Mouse (Mus musculus) testis, postnatal 10 days (tissue): ENCODE data around the gene Spred2.

Source experiments
- DNase-seq: peaks from one replicate; pipeline ENCODE4 v3.0.0; 2021; ENCODE audit warnings: low spot score

Spred2 gene

GRCm38 (mm10) chr11:19925976-19926842 is 2.0 kb downstream of the Spred2 start:
- peak; percentile 64 for DNase-seq

GRCm38 (mm10) chr11:19926843-19927120 is 2.6 kb downstream of the Spred2 start:
- no peak for DNase-seq

GRCm38 (mm10) chr11:19928633-19929032 is 4.5 kb downstream of the Spred2 start:
- DNase-seq: no peak

GRCm38 (mm10) chr11:19929087-19929865 is 5.1 kb downstream of the Spred2 start:
- no peak for DNase-seq

- DNase-seq: no peak
Observed at GRCm38 (mm10) chr11:19931569-19932230, 7.5 kb downstream of the Spred2 start.

GRCm38 (mm10) chr11:19932983-19933511 is 8.9 kb downstream of the Spred2 start:
- no peak for DNase-seq

GRCm38 (mm10) chr11:19935524-19936354 is 11.6 kb downstream of the Spred2 start:
- DNase-seq: no peak

- no peak for DNase-seq
Observed at GRCm38 (mm10) chr11:19938456-19939004, 14.4 kb downstream of the Spred2 start.

GRCm38 (mm10) chr11:19939305-19939730 is 15.1 kb downstream of the Spred2 start:
- DNase-seq: no peak

- no peak for DNase-seq
Observed at GRCm38 (mm10) chr11:19939831-19940230, 15.7 kb downstream of the Spred2 start.

- DNase-seq: no peak
Observed at GRCm38 (mm10) chr11:19941156-19941777, 17.1 kb downstream of the Spred2 start.

GRCm38 (mm10) chr11:19941978-19942377 is 17.8 kb downstream of the Spred2 start:
- DNase-seq: no peak

GRCm38 (mm10) chr11:19943753-19944152 is 19.6 kb downstream of the Spred2 start:
- DNase-seq: no peak

- no peak for DNase-seq
Observed at GRCm38 (mm10) chr11:19944701-19945100, 20.5 kb downstream of the Spred2 start.

GRCm38 (mm10) chr11:19946721-19947120 is 22.5 kb downstream of the Spred2 start:
- no peak for DNase-seq

GRCm38 (mm10) chr11:19947626-19948135 is 23.5 kb downstream of the Spred2 start:
- no peak for DNase-seq

- no peak for DNase-seq
Observed at GRCm38 (mm10) chr11:19949725-19950124, 25.6 kb downstream of the Spred2 start.

- DNase-seq: no peak
Observed at GRCm38 (mm10) chr11:19950169-19950568, 26.0 kb downstream of the Spred2 start.

- no peak for DNase-seq
Observed at GRCm38 (mm10) chr11:19952963-19953362, 28.8 kb downstream of the Spred2 start.

- no peak for DNase-seq
Observed at GRCm38 (mm10) chr11:19953919-19954318, 29.7 kb downstream of the Spred2 start.

- no peak for DNase-seq
Observed at GRCm38 (mm10) chr11:19955069-19955468, 30.9 kb downstream of the Spred2 start.
